Mouse (Mus musculus) gastrocnemius, postnatal 36 days (tissue): ENCODE measurements around the gene Guk1. TPM values are rescaled to one million over a fixed set of nuclear protein-coding genes. Genes with fewer than 3 reads are reported as not detected.
"Not testable (repeated sequence)": the region's sequence is repeated elsewhere in the genome, so short reads cannot be mapped to it uniquely, and the experiment has no call there.

Experiments
- DNase-seq, 2 experiments: peaks; one replicate each; pipeline ENCODE4 v3.0.0; 2022
- intact Hi-C: fragments of 180-260 bp; cut with DNase I; formaldehyde crosslinking; loops from one replicate; pipeline ENCODE4 v1.15.1; 2025
- total RNA-seq, 2 experiments: library from RNA; stranded (reverse); gene quantifications; 2 replicates each; pipeline ENCODE4 v1.2.3; 2021

Guk1 gene
- total RNA-seq, 2 experiments from 2014 or later = 21.2 to 24.7 TPM

- no peak for DNase-seq
- intact Hi-C loops = no loop called here
Measured at GRCm38 (mm10) chr11:59212892-59213494, 21.0 kb upstream of the Guk1 start.

- intact Hi-C loops, DNase-seq: not testable (repeated sequence)
Measured at GRCm38 (mm10) chr11:59212320-59212719, 20.3 kb upstream of the Guk1 start.

GRCm38 (mm10) chr11:59211561-59211960 is 19.5 kb upstream of the Guk1 start:
- intact Hi-C loops, DNase-seq: not testable (repeated sequence)

- intact Hi-C loops = no loop called here
- no peak for DNase-seq
Measured at GRCm38 (mm10) chr11:59210020-59210419, 18.0 kb upstream of the Guk1 start.

- intact Hi-C loops = no loop called here
- DNase-seq = no peak
Measured at GRCm38 (mm10) chr11:59209580-59209979, 17.6 kb upstream of the Guk1 start.

- intact Hi-C loops = no loop called here
Measured at GRCm38 (mm10) chr11:59209003-59209441, 17.0 kb upstream of the Guk1 start.

DNA sequence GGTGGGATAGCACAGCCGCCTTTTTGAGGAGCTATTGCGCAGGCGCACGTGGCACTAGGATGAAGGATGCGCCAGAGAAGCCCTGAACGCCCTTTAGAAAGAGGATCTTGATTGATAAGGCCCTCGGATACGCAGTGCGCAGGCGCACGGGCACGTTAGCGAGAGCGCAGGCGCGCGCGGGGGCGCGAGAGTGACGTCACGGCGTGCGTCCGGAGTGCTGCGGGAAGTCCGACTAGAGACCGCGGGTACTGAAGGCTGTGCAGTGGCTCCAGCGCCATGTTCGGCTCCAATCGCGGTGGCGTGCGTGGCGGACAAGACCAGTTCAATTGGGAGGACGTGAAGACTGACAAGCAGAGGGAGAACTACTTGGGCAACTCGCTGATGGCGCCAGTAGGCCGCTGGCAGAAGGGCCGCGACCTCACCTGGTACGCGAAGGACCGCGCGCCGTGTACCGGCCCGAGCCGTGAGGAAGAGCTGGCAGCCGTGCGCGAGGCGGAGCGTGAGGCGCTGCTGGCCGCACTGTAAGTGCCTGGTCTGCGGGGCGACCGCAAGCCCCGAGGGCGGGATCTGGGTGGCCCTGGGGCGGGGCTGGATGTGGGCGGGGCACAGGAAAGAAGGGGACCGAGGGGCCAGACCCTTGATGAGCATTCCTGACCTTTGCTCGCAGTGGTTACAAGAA is 16.3 kb upstream of the Guk1 start, which contains the start of gene 2310033P09Rik:
Gene 2310033P09Rik (plus strand): TSS at position 169 of the 679 bp plus-strand sequence.
- intact Hi-C loops = no loop called here
- peak; percentile 87 to 91 for DNase-seq

More at GRCm38 (mm10) chr11:59209003-59209441, 17.0 kb upstream of the Guk1 start:
- peak; percentile 42 to 45 for DNase-seq

DNA sequence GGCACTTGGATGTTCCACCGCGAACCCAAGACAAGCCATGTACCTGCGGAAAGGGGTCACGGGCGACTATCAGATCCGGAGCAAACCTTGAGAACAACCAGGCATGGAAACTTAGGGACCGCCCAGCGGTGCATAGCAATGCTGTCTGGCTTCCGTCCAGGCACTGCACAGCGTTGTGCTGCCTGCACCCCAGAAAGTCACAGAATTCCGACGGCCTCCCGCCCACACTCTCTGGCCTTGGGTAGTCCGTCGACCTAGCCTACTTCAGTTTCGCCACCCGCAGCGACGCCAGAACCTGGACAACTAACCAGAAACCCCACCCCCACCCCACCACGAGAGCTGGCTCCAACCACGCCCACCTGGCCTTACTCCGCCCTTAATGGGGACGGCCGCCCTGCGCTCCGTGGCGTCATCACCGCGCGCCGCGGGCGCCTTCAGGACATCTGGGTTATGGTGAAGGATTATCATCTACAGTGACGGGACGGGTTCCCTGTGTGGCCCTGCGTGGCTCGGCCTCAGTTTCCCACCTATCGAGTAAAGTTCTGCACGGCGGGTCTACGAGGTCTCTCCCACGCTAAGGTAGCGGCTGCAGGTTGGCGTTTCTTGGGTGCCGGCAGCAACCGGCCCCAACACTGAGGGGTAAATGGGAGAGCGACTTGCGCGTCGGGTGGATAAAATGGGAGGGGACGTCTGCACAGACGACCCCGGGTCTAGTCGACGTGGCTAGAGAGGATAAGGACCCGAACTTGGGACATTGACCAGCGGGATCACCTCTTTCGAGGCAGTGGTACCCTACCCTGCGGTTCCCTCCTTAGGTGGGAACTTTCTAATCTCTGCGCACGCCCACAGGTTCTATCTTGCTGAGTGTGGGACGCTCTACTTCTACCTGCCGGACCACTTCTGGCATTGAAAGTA is 10.3 kb upstream of the Guk1 start, which contains the start of gene Mrpl55:
Gene Mrpl55 (plus strand): TSS at position 406 of the 915 bp plus-strand sequence.
- peak; percentile 88 to 90 for DNase-seq
- intact Hi-C loops = no loop called here

- no peak for DNase-seq
- intact Hi-C loops = no loop called here
Measured at GRCm38 (mm10) chr11:59201216-59202002, 9.4 kb upstream of the Guk1 start.

DNA sequence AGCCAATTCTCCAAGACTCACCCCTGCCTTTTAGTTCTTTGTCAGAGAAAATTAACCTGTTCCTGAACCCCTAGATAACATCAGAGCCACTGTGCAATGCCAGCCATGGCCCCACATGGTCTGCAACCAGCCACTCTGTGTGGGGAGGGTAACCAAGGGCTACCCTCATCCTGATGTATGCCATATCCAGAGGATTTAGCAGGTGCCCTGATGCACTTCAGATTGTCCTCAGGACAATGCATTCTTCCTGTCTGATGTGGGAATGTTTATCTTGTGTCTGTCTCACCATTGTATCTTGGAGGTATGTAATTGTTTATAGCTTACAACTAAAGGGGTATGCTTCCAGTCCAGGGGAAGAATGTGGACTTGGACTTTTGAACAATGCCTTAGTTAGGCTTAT is 4.2 kb upstream of the Guk1 start:
- intact Hi-C loops = no loop called here
- DNase-seq = no peak

GRCm38 (mm10) chr11:59191231-59192058 is 567 bp downstream of the Guk1 start:
- intact Hi-C loops = no loop called here
- peak; percentile 81 to 83 for DNase-seq

- intact Hi-C loops = loop anchor here (5.0 kb wide), 1 partner anchor 35 kb away; no protein-coding TSS in a partner anchor
Measured at GRCm38 (mm10) chr11:59187706-59188105, 4.3 kb downstream of the Guk1 start.

DNA sequence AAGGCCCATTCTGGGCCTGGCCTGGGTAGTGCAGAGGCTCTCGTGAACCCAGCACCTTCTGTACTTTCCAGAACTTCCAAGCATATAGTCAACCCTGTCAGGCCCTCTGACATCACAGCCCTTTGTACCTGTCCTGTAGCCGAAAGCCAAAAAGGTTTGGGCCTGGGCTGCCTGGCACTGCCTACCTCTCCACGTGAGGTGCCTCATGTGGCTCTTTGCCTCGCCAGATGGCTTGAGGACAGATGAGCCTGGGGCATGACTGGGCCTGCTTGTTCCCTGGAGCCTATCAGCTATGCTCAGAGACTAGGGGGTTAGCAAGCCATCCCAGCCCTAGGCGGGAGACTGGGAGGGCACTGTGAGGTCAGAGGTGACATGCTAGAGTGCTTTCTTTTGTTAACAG is 6.5 kb downstream of the Guk1 start:
- DNase-seq = no peak
- intact Hi-C loops = loop anchor here (5.0 kb wide), 1 partner anchor 33 kb away; no protein-coding TSS in a partner anchor

More at GRCm38 (mm10) chr11:59187706-59188105, 4.3 kb downstream of the Guk1 start:
- no peak for DNase-seq

GRCm38 (mm10) chr11:59183821-59184220 is 8.2 kb downstream of the Guk1 start:
- intact Hi-C loops = no loop called here
- peak; percentile 54 to 65 for DNase-seq

GRCm38 (mm10) chr11:59182864-59183331 is 9.1 kb downstream of the Guk1 start, which contains the start of gene Gjc2:
Gjc2 (minus strand) TSS chr11:59183213.
- peak; percentile 58 to 68 for DNase-seq
- intact Hi-C loops = no loop called here

DNA sequence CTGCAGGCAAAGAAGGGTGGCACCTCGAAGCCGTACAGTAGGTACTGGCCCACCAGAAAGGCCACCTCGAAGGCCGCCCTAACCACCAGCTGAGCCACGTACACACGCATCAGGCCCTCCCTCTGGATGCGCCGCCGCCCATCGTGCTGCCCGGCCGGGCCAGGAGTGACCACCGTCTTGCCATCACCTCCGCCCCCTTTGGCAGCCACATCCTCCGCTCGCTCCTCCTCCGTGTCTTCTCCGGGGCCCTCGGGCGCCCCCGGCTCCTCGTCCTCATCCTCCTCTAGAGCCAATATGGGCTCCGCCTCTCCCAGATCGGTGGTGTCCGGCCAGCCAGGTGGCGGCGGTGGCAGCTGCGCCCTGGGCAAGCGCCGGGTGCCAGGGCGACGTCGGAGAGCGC is 15.1 kb downstream of the Guk1 start:
- DNase-seq = no peak

DNA sequence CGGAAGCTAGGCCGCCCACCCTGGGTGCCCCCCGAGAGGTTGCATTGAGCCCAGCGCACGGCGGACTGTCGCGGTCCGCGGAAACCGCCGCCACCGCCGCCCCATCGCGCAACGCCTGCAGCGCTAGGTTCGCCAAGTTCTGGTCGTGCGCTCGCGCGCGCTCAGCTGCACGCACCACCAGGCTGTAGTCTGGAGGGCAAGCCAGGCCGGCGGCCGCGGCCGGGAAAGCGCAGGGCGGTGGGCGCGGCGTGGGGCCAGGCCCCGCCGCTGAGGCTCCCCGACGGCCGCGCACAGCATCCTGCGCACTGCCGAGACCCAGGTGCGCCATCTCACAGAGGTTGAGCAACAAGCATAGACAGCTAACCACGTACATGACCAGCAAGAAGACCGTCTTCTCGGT is 15.5 kb downstream of the Guk1 start:
- DNase-seq = no peak
- intact Hi-C loops = no loop called here

More for the DNA sequence above, 15.1 kb downstream of the Guk1 start:
- intact Hi-C loops = no loop called here

DNA sequence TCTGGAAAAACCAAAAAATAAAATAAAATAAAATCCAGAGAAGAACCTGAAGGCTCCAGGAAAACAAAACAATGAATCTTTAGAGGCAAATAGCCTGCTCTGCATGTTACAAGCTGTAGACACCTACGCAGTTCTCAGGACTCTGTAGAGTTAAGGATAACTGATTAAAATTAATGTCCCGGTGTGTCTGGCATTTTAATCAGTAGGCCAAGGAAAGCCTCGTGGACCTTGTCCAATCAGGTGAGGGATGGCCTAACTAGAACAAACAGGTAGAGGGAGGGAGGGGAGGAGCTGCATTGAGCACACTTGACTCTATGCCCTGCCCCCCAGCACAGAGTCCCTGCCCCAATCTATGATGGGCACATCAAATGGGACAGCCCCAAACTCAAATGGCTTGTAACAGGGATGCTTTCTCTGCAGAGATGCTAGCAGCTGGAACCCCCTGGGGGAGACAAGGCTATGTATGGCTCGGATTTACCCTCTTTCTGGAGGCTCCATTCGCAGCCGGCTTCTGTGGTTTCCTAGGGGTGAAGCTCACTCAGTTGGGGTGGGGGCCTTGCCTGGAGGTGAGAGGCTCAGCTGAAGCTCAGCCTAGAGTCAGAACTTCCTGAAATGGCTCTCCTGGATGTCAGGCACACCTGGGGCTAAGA is 17.7 kb downstream of the Guk1 start:
- no peak for DNase-seq
- intact Hi-C loops = no loop called here
